Mouse (Mus musculus) central nervous system, embryonic 18 days (tissue): ENCODE data around the gene Nup62. TPM values are rescaled to one million over a fixed set of nuclear protein-coding genes. Genes with fewer than 3 reads are reported as not detected.

ENCODE experiments used
- polyA plus RNA-seq: library from polyadenylated mRNA; depleted of rRNA; stranded (reverse); fragments of >200 nt; gene quantifications from 2 replicates; pipeline ENCODE4 v1.2.3, GENCODE M21; 2012; rRNA removed

The Nup62 gene
- polyA plus RNA-seq = 60.4 and 62.0 TPM in 2 replicates

GRCm38 (mm10) chr7:44815721-44816469 is at the start of gene Nup62, which contains the start of gene Il4i1:
TSS of gene Nup62 (plus strand) at chr7:44816088.
TSS of gene Il4i1 (plus strand) at chr7:44816387.

DNA sequence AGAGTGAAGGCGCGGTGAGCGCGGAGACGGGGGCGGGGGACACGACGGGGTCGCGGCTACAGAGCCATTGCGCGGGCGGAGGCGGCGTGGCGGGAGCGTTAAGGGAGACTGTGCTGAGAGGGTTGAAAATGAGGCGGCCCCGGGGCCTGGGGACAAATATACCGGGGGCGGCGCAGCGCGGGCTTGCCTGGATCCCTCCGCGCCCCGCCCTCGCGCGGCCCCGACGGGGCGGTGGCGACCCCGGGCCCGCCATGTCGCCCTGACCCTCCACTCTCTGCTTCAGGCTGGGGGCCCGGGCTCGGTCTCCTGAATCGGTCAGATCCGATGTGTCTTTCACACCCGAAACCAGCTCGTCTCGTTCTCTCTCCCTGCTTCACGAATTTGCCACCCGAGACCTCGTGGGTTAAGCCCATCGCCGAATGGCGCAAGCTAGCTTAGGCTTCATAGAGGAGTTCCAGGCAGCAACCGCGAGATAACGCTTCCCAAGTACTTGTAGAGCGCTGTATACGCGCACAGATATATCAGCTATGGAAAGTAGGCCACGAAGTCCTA is 658 bp downstream of the Nup62 start, which contains the start of gene Atf5:
TSS of gene Atf5 (minus strand) at position 189 of the 552 bp plus-strand sequence.

DNA sequence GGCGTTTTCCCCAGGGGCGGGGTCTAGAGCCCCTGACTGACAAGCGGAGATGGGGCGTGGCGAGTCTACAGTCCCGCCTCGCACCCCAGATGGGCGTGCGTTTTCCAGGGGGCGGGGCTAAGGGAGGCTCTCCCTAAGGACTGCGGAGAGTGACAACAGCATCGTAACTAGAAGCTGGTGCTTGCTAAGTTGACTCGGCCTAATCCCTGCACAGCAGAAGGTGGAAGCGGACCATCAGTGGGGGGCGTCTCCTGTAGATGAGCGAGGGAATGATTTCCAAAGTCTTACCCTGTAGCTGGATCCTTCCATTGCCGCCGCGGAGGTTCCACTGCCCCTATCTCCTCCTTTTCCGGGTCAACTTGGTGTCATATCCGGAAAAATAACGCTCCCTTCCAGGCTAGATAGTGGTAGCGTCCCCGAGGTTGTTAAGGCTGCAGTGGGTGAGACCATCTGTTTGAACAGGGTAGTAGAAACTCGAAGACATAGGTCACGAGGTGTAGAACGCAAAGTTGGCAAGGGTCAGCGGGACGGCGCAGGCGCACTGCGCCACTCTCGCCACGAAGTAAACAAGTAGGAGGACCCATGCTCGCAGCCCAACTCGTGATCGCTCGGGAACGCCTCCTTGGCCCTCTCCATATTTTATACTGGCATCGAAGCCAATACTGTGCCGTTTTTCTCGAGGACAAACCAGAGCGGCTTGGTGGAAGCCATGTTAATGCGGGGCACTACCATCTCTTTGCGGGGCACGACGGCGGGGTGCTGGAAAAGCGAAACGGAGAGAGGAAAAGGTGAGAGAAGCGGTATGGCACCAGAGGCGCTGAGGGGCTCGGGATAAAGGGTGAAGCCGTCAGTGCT is 32.9 kb downstream of the Nup62 start, which contains the start of the genes Akt1s1 and Tbc1d17:
TSS of gene Akt1s1 (plus strand) at position 431 of the 855 bp plus-strand sequence.
TSS of gene Tbc1d17 (minus strand) at position 519 of the 855 bp plus-strand sequence.

GRCm38 (mm10) chr7:44857042-44857552 is 41.2 kb downstream of the Nup62 start, which contains the start of gene Pnkp:
TSS of gene Pnkp (plus strand) at chr7:44857139.

GRCm38 (mm10) chr7:44869697-44870528 is 54.0 kb downstream of the Nup62 start, which contains the start of gene Ptov1:
TSS of gene Ptov1 (minus strand) at chr7:44869788.

Other genes starting within 250 kb of the Nup62 start
- gene Napsa, start 243.7 kb upstream of the Nup62 start, polyA plus RNA-seq = 0.19 and 0.27 TPM in 2 replicates
- gene Kcnc3, start 225.4 kb upstream of the Nup62 start, polyA plus RNA-seq = 14.7 and 17.8 TPM in 2 replicates
- 2.2 and 2.8 TPM in 2 replicates for gene Myh14, start 145.2 kb upstream of the Nup62 start, polyA plus RNA-seq
- not detected in 2 replicates for gene Izumo2, start 107.3 kb upstream of the Nup62 start, polyA plus RNA-seq
- gene Vrk3, start 67.7 kb upstream of the Nup62 start, polyA plus RNA-seq = 28.7 TPM in 2 replicates
- 1.2 and 1.3 TPM in 2 replicates for gene Zfp473, start 65.0 kb upstream of the Nup62 start, polyA plus RNA-seq
- 0.43 and 0.61 TPM in 2 replicates for gene Il4i1, start 299 bp downstream of the Nup62 start, polyA plus RNA-seq
- 15.3 and 17.9 TPM in 2 replicates for gene Atf5, start 570 bp downstream of the Nup62 start, polyA plus RNA-seq
- gene Akt1s1, start 32.9 kb downstream of the Nup62 start, polyA plus RNA-seq = 98.0 and 109 TPM in 2 replicates
- 104 and 109 TPM in 2 replicates for gene Tbc1d17, start 33.0 kb downstream of the Nup62 start, polyA plus RNA-seq
- 31.5 and 33.3 TPM in 2 replicates for gene Pnkp, start 41.1 kb downstream of the Nup62 start, polyA plus RNA-seq
- 560 and 658 TPM in 2 replicates for gene Ptov1, start 53.7 kb downstream of the Nup62 start, polyA plus RNA-seq
- gene Med25, start 76.6 kb downstream of the Nup62 start, polyA plus RNA-seq = 135 and 146 TPM in 2 replicates
- 23.8 and 23.9 TPM in 2 replicates for gene Fuz, start 80.0 kb downstream of the Nup62 start, polyA plus RNA-seq
- gene Ap2a1, start 113.4 kb downstream of the Nup62 start, polyA plus RNA-seq = 139 and 165 TPM in 2 replicates
- 0.08 and 0.10 TPM in 2 replicates for gene Tsks, start 127.1 kb downstream of the Nup62 start, polyA plus RNA-seq
- 96.5 and 105 TPM in 2 replicates for gene Cpt1c, start 158.8 kb downstream of the Nup62 start, polyA plus RNA-seq
- gene Prmt1, start 170.5 kb downstream of the Nup62 start, polyA plus RNA-seq = 861 and 874 TPM in 2 replicates
- 89.9 and 97.5 TPM in 2 replicates for gene Irf3, start 181.6 kb downstream of the Nup62 start, polyA plus RNA-seq
- 8.4 and 10.7 TPM in 2 replicates for gene Bcl2l12, start 182.6 kb downstream of the Nup62 start, polyA plus RNA-seq
- 91.3 and 106 TPM in 2 replicates for gene Scaf1, start 200.3 kb downstream of the Nup62 start, polyA plus RNA-seq
- 20.9 and 23.6 TPM in 2 replicates for gene Rras, start 201.9 kb downstream of the Nup62 start, polyA plus RNA-seq
- 9.9 and 13.2 TPM in 2 replicates for gene Prr12, start 236.8 kb downstream of the Nup62 start, polyA plus RNA-seq
- 74.9 and 77.9 TPM in 2 replicates for gene Nosip, start 246.3 kb downstream of the Nup62 start, polyA plus RNA-seq
- gene Prrg2, start 246.6 kb downstream of the Nup62 start, polyA plus RNA-seq = 17.9 and 18.6 TPM in 2 replicates